Mouse (Mus musculus) liver, embryonic 12.5 days (tissue): ENCODE measurements around the gene E130308A19Rik. TPM values are rescaled to one million over a fixed set of nuclear protein-coding genes. Genes with fewer than 3 reads are reported as not detected.

ENCODE experiments used
- ATAC-seq: fragments of 200-750 bp; cut with Nextera tagmentation; 2 replicates; pipeline ENCODE4 v1.8.0; 2017; ENCODE audit warnings: moderate number of reproducible peaks, mild to moderate bottlenecking, moderate library complexity
- H3K27ac ChIP-seq: fragments of 300-500 bp; sonication (generic); 2 replicates; pipeline ENCODE4 v1.5.1; 2016; ENCODE audit warnings: mild to moderate bottlenecking
- H3K27me3 ChIP-seq: fragments of 300-500 bp; sonication (generic); replicated peaks from 2 replicates; pipeline ENCODE4 v1.6.1; 2016; ENCODE audit warnings: mild to moderate bottlenecking, moderate library complexity
- H3K36me3 ChIP-seq: fragments of 300-500 bp; sonication (generic); 2 replicates; pipeline ENCODE4 v1.6.1; 2016; ENCODE audit warnings: mild to moderate bottlenecking, moderate library complexity
- H3K4me1 ChIP-seq: fragments of 300-500 bp; sonication (generic); 2 replicates; pipeline ENCODE4 v1.6.1; 2016
- H3K4me2 ChIP-seq: fragments of 300-500 bp; sonication (generic); 2 replicates; pipeline ENCODE4 v1.6.1; 2016; ENCODE audit warnings: mild to moderate bottlenecking, moderate library complexity
- H3K4me3 ChIP-seq: fragments of 300-500 bp; sonication (generic); 2 replicates; pipeline ENCODE4 v1.5.1; 2016; ENCODE audit warnings: mild to moderate bottlenecking, moderate library complexity
- H3K9ac ChIP-seq: fragments of 300-500 bp; sonication (generic); 2 replicates; pipeline ENCODE4 v1.6.1; 2016; ENCODE audit warnings: mild to moderate bottlenecking, moderate library complexity
- H3K9me3 ChIP-seq: fragments of 300-500 bp; sonication (generic); replicated peaks from 2 replicates; pipeline ENCODE4 v1.6.1; 2016; ENCODE audit warnings: mild to moderate bottlenecking, moderate library complexity
- WGBS: fragments of 180-500 bp; shearing (Covaris S2); methylation state at CpG from one replicate; pipeline ENCODE4 v1.1.7; 2016; ENCODE audit not compliant: insufficient replicate concordance; 5-methylcytosine and 5-hydroxymethylcytosine counted together
- polyA plus RNA-seq: library from polyadenylated mRNA; unstranded; fragments of >200 nt; fragmentation: Nextera tagmentation; extraction: Ambion mirVana; gene quantifications from 2 replicates; pipeline ENCODE4 v1.2.1, GENCODE M21; 2016

The E130308A19Rik gene
- 12.8 and 14.8 TPM in 2 replicates for polyA plus RNA-seq

DNA sequence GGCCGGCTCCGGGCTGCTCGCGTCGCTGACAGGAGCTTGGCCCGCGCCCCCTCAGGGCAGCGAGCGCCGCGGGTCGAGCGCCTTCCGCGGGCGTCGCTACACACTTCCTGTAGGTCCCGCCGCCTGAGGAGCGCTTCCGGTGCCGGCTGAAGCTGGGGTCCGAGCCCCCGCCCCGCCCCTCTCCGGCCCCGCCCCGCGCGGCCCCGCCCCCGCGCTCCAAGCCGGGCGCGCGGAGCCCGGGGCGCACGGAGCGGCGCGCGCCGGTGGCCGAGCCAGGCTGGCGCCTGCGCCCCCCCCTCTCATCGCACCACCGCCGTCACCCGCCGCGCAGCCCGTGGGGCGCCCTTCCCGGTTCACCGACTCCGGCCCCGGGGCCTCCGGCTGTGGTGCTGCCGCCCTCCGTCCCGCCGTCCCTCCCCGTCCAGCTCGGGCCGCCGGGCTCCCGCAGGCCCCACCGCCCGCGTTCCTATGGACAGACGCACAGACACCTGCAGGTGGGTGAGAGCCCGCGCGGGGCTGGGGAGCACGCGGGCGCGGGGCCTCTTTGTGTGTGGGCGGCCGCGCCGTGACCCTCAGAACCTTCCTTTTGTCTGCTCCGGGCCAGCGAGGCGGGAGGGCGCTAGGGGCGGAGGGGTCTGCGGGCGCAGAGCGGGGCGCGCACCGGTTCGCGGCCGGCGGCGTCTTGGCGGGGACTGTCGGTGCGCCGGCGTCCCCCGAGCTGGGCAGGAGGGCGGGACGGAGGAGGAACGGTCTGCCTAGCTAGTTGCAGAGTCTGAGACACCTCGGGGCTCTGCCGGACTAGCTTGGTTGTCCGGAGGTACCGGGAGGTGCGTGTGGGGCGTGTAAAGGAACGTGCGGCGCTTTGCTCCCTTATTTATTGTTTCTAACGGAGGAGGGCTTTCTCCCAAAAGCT, at the start of gene E130308A19Rik:
TSS of gene E130308A19Rik (plus strand) at position 214 of the 913 bp plus-strand sequence.
- under 1% methylated on average over 95 of the region's 120 CpGs for WGBS
- no peaks in the 10 kb centered on the region for H3K36me3 ChIP-seq
- peak; percentile 92 for ATAC-seq
- no peaks in the 10 kb centered on the region for H3K9me3 ChIP-seq
- H3K27ac ChIP-seq: peak within 1 kb of the TSS; percentile 87
- peak within 1 kb of the TSS; percentile 92 for H3K9ac ChIP-seq
- H3K4me2 ChIP-seq: peak within 1 kb of the TSS; percentile 87
- no peaks in the 10 kb centered on the region for H3K27me3 ChIP-seq
- H3K4me1 ChIP-seq: peaks cover 45% of the 10 kb centered on the region
- peak within 1 kb of the TSS; percentile 95 for H3K4me3 ChIP-seq

DNA sequence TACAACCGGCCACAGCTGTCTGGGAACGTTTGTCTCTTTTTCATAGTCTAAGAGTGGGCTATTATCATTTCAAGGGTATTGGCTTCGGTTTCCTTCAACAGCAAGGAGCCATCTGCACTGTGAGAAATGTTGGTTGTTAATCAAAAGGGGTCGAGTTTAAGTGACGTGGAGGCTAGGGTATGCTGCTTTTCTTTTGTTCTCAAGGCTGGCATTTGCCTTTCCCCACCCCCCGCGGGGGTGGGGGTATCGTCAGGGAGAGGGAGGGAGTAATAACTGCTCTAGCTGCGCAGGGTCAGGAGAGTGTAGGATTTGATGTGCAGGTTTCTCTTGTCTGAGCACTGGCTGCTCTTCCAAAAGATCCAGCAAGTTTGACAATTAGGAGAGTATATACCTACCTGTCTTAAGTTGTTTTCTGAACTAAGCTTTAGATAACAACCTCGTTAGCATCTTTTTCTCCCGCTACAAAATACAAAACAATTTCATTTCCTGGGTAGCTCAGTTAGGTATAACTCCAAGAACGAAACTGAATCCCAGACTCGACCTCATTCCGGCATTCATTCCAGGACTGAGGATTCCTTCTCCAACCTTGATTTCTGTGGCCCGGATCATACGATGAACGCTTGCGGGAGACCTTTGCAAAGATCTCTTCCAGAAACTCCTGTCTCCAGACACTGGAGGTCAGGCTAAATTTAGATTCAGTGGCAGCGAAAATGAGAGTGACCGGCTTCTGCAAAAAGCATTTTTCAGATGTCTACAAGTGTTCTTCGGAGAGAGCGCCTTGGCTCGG, 45.3 kb upstream of the E130308A19Rik start:
- Histone ChIP-seq H3K4me2 (peak overlapping the region; percentile 96), H3K9me3 (no peaks in the 10 kb centered on the region), H3K27me3 (no peaks in the 10 kb centered on the region), H3K9ac (peak overlapping the region; percentile 75), H3K4me1 (peaks cover 20% of the 10 kb centered on the region), H3K27ac (peak overlapping the region; percentile 80), H3K4me3 (peak overlapping the region; percentile 66), H3K36me3 (no peaks in the 10 kb centered on the region)
- no peak for ATAC-seq
- 2% methylated on average over 23 of the region's 23 CpGs for WGBS

DNA sequence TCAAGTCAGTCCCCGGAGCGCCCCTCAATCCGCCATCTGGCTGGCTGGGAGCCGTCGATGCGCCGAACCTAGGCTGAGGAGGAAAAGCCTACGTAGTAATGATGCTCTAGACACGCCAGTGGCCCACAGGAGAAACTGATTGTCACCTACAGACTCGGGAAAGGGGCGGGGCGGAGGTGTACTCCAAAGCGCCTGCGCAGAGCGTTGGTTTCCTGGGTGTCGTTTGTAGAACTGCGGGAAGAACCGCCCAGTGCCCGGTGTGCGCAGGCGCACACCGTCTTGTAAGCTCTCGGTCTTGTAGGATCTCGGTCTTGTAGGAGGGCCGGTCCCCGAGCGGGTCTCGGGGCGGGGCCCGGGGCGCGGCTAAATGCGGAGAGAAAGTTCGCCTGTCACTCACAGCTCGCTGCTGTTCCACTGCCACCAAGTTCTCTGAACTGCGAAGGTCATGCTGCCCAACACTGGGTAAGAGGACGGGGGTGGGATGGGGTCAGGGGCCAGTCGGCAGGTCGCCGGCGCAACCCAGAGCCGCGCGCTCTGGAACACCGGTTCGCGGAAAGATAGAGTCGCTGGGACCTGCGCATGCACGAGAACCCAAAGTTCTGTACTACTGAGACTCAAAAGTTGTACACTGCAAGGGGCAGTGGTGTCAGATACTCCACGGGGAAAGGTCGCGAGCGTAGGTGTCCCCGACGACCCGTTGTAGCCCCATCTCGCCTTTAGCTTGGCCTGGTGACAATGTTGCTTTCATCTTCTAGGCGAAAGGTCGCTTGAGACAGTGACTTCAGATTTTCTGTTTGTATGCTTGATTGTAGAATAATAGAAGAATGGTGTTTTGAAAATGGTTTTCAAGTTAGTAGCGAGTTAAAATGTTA, 44.5 kb upstream of the E130308A19Rik start, which contains the start of gene Hsdl2:
TSS of gene Hsdl2 (plus strand) at position 250 of the 872 bp plus-strand sequence.
- H3K36me3 ChIP-seq: no peaks in the 10 kb centered on the region
- peak; percentile 97 for ATAC-seq
- no peaks in the 10 kb centered on the region for H3K27me3 ChIP-seq
- peak within 1 kb of the TSS; percentile 80 for H3K27ac ChIP-seq
- peak within 1 kb of the TSS; percentile 75 for H3K9ac ChIP-seq
- peaks cover 20% of the 10 kb centered on the region for H3K4me1 ChIP-seq
- H3K4me2 ChIP-seq: peak within 1 kb of the TSS; percentile 96
- H3K9me3 ChIP-seq: no peaks in the 10 kb centered on the region
- peak within 1 kb of the TSS; percentile 66 for H3K4me3 ChIP-seq
- WGBS: 3% methylated on average over 61 of the region's 61 CpGs

DNA sequence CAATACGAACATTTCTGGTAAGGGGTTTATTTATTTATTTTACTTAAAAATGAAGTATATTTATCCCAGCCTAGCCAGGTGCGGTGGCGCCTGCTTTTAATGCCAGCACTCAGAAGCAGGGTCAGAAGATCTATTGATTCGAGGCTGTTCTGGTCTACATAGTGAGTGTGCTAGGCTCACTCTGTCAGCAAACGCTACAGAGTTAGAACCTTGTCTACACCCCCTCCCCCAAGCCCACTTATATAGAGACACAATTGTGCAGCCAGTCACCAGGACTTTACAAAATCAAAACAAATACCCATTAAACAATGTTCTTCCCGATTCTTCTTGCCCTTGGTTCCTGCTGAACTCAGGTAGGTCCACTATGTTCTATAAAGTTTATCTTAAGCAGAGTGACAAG, 43.8 kb upstream of the E130308A19Rik start:
- H3K36me3 ChIP-seq: no peaks in the 10 kb centered on the region
- H3K9me3 ChIP-seq: no peaks in the 10 kb centered on the region
- peak overlapping the region; percentile 75; the same call in 1 of the 2 replicates for H3K9ac ChIP-seq
- 41% methylated on average over 6 of the region's 6 CpGs for WGBS
- peak overlapping the region; percentile 96 for H3K4me2 ChIP-seq
- ATAC-seq: no peak
- no peaks in the 10 kb centered on the region for H3K27me3 ChIP-seq
- peak overlapping the region; percentile 66 for H3K4me3 ChIP-seq
- peak overlapping the region; percentile 34; the same call in 1 of the 2 replicates for H3K27ac ChIP-seq
- peaks cover 20% of the 10 kb centered on the region for H3K4me1 ChIP-seq

DNA sequence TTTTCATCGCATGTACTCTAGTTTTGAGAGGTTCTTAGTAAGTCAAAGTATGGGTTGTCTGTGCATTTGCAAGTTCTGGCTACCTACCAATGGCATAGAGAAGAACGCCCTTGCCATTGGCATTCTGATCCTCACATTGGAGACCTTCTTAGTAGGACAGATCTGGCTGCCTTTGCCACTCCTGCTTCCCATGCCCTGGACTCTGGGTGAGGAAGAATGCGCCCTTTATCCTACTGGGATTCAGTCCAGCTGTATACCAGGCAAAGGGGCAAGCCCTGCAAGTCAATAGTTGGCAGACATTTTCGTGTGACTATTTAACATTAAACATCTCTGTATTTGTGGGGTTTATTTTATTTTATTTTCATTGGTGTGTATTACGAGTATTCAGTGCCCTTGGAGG, 40.9 kb upstream of the E130308A19Rik start:
- WGBS: 73% methylated on average over 5 of the region's 5 CpGs
- no peak overlapping the region for H3K4me3 ChIP-seq

DNA sequence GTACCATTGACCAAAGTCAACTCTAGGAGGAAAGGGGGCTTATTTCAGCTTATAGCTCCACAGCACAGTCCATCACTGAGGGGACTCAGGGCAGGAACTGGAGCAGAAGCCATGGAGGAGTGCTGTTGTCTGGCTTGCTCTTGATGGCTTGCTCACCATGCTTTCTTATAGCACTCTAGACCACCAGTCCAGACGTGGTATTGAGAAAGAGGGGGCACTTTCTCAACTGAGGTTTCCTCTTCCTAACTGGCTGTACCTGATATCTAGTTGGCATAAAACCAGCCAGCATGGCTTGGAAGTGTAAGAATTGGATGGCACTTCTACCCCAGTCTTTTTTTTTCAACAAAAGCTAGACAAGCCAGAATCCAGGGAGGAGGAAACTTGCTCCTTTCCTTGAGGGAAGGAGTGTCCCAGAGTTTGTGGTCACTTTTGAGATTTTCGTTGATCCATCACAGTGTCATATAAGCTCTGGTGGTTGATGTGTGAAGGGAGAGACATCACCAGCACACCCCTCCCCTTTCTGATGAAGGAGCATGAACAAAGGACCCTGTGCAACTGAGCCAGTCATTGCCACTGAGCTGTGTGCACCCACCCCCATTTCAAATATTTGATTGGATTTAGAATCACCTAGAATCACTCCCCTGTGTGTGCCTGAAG, 38.7 kb upstream of the E130308A19Rik start:
- ATAC-seq: no peak
- Histone ChIP-seq H3K27me3 (no peaks in the 10 kb centered on the region), H3K4me3 (no peak overlapping the region), H3K36me3 (no peaks in the 10 kb centered on the region), H3K4me1 (peaks cover 5% of the 10 kb centered on the region), H3K9ac (no peak overlapping the region), H3K9me3 (no peaks in the 10 kb centered on the region), H3K4me2 (no peak overlapping the region), H3K27ac (no peak overlapping the region)
- 56% methylated on average over 2 of the region's 2 CpGs for WGBS

More for the DNA sequence above, 40.9 kb upstream of the E130308A19Rik start:
- no peak for ATAC-seq
- Histone ChIP-seq H3K36me3 (no peaks in the 10 kb centered on the region), H3K27ac (no peak overlapping the region), H3K4me1 (peaks cover 18% of the 10 kb centered on the region), H3K4me2 (no peak overlapping the region), H3K9me3 (no peaks in the 10 kb centered on the region), H3K9ac (no peak overlapping the region), H3K27me3 (no peaks in the 10 kb centered on the region)

DNA sequence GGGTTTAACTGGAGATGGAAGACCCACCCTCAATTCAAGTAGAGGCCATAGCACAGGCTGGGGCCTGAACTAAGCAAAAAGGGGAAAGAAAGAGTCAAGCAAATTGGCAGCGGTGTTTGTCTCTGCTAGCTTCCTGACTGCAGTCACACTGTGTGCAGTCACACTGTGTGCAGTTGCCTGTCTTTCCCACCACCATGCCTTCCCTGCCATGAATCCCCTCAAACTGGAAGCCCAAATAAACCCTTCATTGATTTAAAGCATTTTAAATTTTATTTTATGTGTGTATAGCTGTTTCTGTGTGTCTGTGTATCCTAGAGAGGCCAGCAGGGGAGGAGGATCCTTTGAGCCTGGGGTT, 38.2 kb upstream of the E130308A19Rik start:
- Histone ChIP-seq H3K4me3 (no peak overlapping the region), H3K27me3 (no peaks in the 10 kb centered on the region), H3K9me3 (no peaks in the 10 kb centered on the region), H3K27ac (no peak overlapping the region), H3K9ac (no peak overlapping the region), H3K36me3 (no peaks in the 10 kb centered on the region), H3K4me1 (0 out of 2 replicates have a peak, but pooled peaks cover under 1% of the 10 kb centered on the region), H3K4me2 (no peak overlapping the region)
- no peak for ATAC-seq
- 85% methylated on average over 1 of the region's 1 CpGs for WGBS

DNA sequence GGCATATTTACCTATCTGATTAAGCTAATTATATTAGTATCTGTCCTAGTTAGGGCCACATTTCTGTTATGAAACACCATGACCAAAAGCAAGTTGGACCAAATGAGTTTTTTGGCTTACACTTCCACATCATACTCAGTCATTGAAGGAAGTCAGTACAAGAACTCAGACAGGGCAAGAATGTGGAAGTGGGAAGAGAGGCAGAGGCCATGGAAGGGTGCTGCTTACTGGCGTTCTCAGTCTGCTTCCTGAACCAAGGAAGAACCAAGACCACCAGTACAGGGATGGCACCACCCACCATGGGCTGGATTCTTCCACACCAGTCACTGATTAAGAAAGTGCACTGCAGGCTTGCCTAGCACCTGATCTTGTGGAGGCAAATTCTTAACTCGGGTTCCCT, 31.4 kb upstream of the E130308A19Rik start:
- no peak overlapping the region for H3K27ac ChIP-seq
- H3K9me3 ChIP-seq: no peaks in the 10 kb centered on the region
- no peak overlapping the region for H3K9ac ChIP-seq
- peaks cover under 1% of the 10 kb centered on the region; the same call in 1 of the 2 replicates for H3K4me1 ChIP-seq
- H3K4me2 ChIP-seq: no peak overlapping the region
- 48% methylated on average over 2 of the region's 2 CpGs for WGBS
- no peaks in the 10 kb centered on the region for H3K27me3 ChIP-seq
- H3K4me3 ChIP-seq: no peak overlapping the region
- 0 out of 2 replicates have a peak, but pooled peaks cover 3% of the 10 kb centered on the region for H3K36me3 ChIP-seq
- no peak for ATAC-seq

DNA sequence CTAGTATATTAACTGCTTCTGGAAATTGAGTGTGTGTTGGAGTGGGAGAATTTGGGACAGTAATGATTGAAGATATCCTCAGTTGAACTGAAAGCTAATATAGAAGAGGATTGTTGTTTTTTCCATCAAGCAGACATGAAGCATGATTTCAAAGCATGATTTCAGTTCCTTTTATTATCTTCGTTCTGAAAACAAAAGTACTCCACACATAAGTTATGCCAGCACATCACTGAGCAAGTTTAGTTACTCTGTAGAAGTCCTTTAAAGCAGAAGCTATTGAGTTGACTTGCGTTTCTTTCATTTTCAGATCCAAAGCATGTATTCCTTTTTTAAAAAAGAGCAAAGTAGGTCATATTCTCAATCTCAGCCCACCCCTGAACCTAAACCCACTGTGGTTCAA, 29.5 kb upstream of the E130308A19Rik start:
- no peak overlapping the region for H3K9ac ChIP-seq
- no peaks in the 10 kb centered on the region for H3K9me3 ChIP-seq
- H3K27me3 ChIP-seq: no peaks in the 10 kb centered on the region
- H3K27ac ChIP-seq: no peak overlapping the region
- no peak overlapping the region for H3K4me2 ChIP-seq
- no peak overlapping the region for H3K4me3 ChIP-seq
- ATAC-seq: no peak
- H3K36me3 ChIP-seq: 0 out of 2 replicates have a peak, but pooled peaks cover 3% of the 10 kb centered on the region
- WGBS: 73% methylated on average over 2 of the region's 2 CpGs
- H3K4me1 ChIP-seq: peaks cover 6% of the 10 kb centered on the region; the same call in 1 of the 2 replicates

DNA sequence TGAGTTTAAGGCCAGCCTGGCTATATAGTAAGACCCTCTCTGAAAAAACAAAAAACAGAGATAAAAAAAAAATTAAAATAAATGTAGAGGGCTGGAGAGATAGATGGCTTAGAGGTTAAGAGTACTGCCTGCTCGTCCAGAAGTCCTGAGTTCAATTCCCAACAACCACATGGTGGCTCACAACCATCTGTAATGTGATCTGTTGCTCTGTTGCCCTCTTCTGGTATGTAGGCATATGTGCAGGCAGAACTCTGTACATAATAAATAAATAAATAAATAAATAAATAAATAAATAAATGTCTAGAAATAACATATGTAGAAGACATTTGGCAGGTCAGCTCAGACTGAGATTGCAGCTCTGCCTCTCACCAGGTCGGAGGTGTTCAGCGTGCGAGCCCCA, 23.3 kb upstream of the E130308A19Rik start:
- Histone ChIP-seq H3K9ac (no peak overlapping the region), H3K4me2 (no peak overlapping the region), H3K27me3 (no peaks in the 10 kb centered on the region), H3K27ac (no peak overlapping the region), H3K4me3 (no peak overlapping the region), H3K9me3 (no peaks in the 10 kb centered on the region), H3K4me1 (peaks cover 21% of the 10 kb centered on the region), H3K36me3 (0 out of 2 replicates have a peak, but pooled peaks cover 3% of the 10 kb centered on the region)
- no peak for ATAC-seq
- 79% methylated on average over 4 of the region's 4 CpGs for WGBS

DNA sequence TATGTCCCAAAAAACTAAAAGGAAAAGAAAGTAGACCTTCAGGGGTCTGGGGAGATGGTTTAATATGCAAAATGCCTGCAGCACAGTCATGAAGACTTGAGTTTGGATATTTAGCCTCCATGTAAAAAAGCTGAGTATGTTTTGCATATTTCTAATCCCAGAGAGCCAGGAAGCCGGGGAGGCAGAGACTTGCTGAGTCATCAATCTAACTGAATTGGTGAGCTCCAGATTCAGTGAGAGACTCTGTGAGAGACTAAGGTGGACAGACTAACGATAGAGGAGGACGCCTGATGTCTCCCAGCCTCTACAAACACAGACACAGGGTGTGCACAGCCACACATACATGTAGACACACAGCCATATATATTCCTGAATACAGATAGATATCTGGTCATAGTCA, 21.1 kb upstream of the E130308A19Rik start:
- H3K4me1 ChIP-seq: peaks cover 17% of the 10 kb centered on the region
- H3K27ac ChIP-seq: no peak overlapping the region
- no peaks in the 10 kb centered on the region for H3K36me3 ChIP-seq
- H3K9me3 ChIP-seq: no peaks in the 10 kb centered on the region
- no peaks in the 10 kb centered on the region for H3K27me3 ChIP-seq
- H3K4me3 ChIP-seq: no peak overlapping the region
- H3K4me2 ChIP-seq: no peak overlapping the region
- no peak overlapping the region for H3K9ac ChIP-seq
- ATAC-seq: no peak
- 42% methylated on average over 3 of the region's 3 CpGs for WGBS
